Mouse (Mus musculus): ENCODE results near the gene Ercc1.

Ercc1 gene

GRCm38 (mm10) chr7:19404476-19404875, 59.9 kb downstream of the Ercc1 start, which contains the start of gene Ckm:
Gene Ckm, plus strand, starts transcription at chr7:19404776.
- in situ Hi-C loops (cut with MboI, MseI): loop anchor here (5.0 kb wide), 1 partner anchor 118 kb away; no protein-coding TSS in a partner anchor

GRCm38 (mm10) chr7:19405417-19405816, 60.8 kb downstream of the Ercc1 start:
- in situ Hi-C loops (cut with MboI, MseI): no loop called here
